Mouse (Mus musculus) Patski (cell line): ENCODE data around the gene Qsox2. TPM values are rescaled to one million over a fixed set of nuclear protein-coding genes. Genes with fewer than 3 reads are reported as not detected.

ENCODE experiments used
- ATAC-seq: fragments of 100-300 bp; one replicate; pipeline ENCODE4 v1.8.0; 2021
- CTCF ChIA-PET: fragments of 350-600 bp; sonication (Branson Sonifier 250); formaldehyde crosslinking; loops from one replicate; lab custom pipeline; 2022; ENCODE audit warnings: inconsistent platforms; lab: Charles Lee
- POLR2A ChIA-PET: fragments of 350-600 bp; sonication (Branson Sonifier 250); formaldehyde crosslinking; loops from one replicate; lab custom pipeline; 2022; ENCODE audit warnings: antibody characterized with exemption, inconsistent platforms; lab: Charles Lee
- DNase-seq: peaks from one replicate; pipeline ENCODE4 v3.0.0-alpha.2; 2011; ENCODE audit warnings: low read depth, low spot score
- H3K27me3 ChIP-seq: fragments of 371-371 bp; one replicate; pipeline ENCODE4 v1.5.1; 2021
- CTCF ChIP-seq: fragments of 100-300 bp; IDR thresholded peaks from one replicate; pipeline ENCODE4 v1.5.1; 2021
- in situ Hi-C: fragments of 300-500 bp; cut with MboI; formaldehyde crosslinking; loops from 3 replicates; pipeline ENCODE4 v1.11.1; 2018; ENCODE audit warnings: low pct_unique_long_range_greater_than_20kb, mixed read lengths
- polyA plus RNA-seq: library from polyadenylated mRNA; unstranded; gene quantifications from one replicate; pipeline ENCODE4 v1.2.3, GENCODE M21; 2021

Gene Qsox2
- polyA plus RNA-seq, 1 experiment from 2014 or later = 35.9 TPM

DNA sequence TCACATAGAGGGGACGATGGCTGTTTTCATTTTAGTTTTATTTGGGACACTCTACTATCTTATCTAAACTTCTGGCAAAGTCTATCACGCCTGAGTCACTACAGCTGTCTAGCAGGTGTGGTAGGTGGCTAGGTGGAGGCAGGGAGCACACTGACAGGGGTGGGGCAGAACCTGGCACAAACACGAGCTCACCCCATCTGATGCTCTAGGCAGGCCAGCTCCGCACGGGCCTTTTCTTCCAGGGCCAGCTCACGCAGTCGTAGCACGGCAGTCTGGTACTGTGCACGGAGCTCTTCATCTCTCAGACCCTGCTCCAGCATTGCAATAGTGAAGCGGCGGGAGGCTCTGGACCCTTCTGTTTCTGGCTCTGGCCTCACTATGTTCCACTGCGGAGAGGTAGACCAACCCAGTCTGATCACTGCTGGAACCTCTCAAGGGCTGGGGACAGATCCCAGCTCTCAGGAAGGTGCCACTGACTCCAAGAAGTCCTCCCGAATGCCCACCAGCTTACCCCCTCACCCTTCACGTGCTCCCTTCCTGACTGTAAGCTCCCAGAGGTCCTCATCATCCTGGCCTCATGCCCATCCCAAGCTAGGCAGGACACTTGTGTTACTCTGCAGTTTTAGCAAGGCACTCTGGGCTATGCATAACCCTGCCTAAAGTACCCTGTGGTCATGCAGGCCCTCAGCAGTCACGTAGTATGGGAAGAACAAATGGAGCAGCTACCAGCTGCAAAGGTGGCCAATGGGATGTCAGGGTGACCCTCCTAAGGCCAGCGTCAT, 20.2 kb upstream of the Qsox2 start:
- in situ Hi-C loops = no loop called here
- ChIA-PET POLR2A (no interaction called here), CTCF (no interaction called here)
- TF ChIP-seq CTCF = no peak
- DNase-seq (no peak), ATAC-seq (no peak)
- H3K27me3 ChIP-seq = peaks cover 14% of the 10 kb centered on the region

DNA sequence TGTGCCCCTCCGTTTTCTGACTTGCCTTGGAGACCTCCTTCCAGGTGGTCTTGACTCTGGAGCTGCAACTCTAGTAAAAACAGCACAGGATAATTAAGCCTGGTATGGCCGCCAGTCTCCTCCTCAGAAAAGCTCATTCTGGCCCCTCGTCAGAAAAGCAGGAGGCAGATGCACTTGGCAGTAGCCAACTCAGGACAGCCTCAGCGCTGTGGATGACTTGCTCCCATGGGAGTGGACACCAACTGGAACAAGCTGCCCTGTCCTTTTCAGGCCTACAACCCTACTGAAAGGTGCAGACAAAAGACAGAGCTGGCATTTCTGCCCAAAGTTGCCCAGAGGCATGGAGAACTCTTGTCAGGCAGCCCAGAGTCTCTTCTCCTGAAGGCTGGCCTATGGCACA, 17.5 kb upstream of the Qsox2 start:
- TF ChIP-seq CTCF = no peak
- no peak for DNase-seq
- ChIA-PET CTCF (no interaction called here), POLR2A (interaction anchor here (1.1 kb wide), 1 partner anchor 8 kb away, joined by 4 read pairs; no protein-coding TSS in a partner anchor)
- in situ Hi-C loops = no loop called here
- no peak for ATAC-seq
- peaks cover 24% of the 10 kb centered on the region for H3K27me3 ChIP-seq

DNA sequence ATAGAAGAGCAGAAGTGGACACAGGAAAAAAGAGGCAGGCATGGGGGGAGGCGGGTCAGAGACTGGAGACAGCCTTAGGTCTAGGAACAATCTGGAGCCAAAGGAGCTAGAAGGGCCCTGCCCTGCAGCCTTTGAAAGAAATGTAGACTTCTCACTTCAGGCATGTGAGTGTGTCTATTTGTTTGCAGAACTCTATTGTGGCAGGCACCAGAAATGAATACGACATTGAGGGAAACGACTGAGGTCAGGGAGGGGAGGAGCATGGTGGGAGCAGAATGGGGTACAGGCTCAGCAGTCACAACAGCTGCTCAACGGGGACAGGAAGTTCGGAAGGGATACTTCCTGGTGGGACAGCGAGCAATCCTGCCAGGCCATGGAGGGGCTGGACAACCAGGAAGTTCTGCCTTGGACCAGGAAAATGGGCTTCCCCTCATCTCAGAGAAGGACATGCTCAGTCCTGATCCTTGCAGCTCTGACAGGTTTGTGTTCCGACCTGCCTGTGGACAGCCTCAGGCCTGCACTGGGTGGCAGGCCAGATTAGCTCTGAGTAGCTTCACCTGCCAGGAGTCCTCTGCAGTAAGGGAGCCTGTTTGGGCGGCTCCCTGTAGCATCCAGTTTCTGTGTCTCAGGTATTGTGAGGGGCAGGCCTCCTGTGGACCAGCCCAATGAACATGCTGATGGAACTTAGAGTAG, 15.3 kb upstream of the Qsox2 start:
- CTCF ChIA-PET = no interaction called here
- no peak for TF ChIP-seq CTCF
- ATAC-seq = no peak
- in situ Hi-C loops = no loop called here
- no peak for DNase-seq
- POLR2A ChIA-PET = no interaction called here
- H3K27me3 ChIP-seq = peaks cover 24% of the 10 kb centered on the region

DNA sequence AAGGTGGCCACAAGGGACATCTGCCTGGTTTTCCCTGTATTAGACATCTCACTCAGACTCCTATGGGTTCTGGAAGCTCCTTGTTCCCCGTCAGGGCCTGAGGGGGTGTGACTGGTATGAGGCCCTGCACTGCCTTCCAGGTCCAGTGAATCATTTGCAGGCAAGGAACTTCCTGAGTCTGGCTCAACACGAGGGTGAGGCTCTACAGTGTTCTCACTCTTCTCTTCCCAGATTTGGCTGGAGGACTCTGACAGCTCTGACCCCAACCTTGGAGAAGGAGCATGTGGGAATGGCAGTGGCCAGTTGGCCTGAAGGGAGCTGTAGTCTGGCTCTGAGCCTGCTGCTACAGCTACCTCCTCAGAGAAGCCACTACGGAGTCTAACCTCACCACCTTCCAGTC, 10.2 kb upstream of the Qsox2 start:
- in situ Hi-C loops = no loop called here
- ATAC-seq (peak; percentile 5), DNase-seq (no peak)
- POLR2A ChIA-PET = interaction anchor here (0.6 kb wide), 1 partner anchor 337 kb away, joined by 3 read pairs; no protein-coding TSS in a partner anchor
- peaks cover 13% of the 10 kb centered on the region for H3K27me3 ChIP-seq
- TF ChIP-seq CTCF = no peak
- CTCF ChIA-PET = interaction anchor here (1.6 kb wide), 1 partner anchor 25 kb away, joined by 3 read pairs; no protein-coding TSS in a partner anchor

DNA sequence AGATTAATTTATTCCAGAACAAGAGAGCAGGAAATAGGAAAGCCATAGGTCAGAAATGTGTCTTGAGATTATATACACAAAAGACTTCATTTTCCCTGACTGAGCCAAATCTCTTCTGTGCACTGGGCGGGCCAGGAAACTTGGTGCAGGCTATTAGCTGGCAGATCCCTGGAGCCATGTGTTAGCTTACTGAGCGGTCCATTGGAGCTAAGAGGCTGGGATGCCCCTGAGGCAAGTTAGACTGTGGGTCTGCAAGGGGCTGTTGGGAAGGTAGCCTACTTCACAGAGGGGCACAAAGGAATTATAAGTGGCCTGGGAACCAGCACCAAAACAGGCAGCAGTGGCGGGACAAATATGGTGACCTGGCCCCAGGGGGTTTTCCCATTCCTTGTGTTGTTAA, 3.5 kb upstream of the Qsox2 start:
- no peak for ATAC-seq
- CTCF ChIA-PET = no interaction called here
- TF ChIP-seq CTCF = no peak
- DNase-seq = no peak
- peaks cover 3% of the 10 kb centered on the region for H3K27me3 ChIP-seq
- in situ Hi-C loops = no loop called here
- POLR2A ChIA-PET = no interaction called here

DNA sequence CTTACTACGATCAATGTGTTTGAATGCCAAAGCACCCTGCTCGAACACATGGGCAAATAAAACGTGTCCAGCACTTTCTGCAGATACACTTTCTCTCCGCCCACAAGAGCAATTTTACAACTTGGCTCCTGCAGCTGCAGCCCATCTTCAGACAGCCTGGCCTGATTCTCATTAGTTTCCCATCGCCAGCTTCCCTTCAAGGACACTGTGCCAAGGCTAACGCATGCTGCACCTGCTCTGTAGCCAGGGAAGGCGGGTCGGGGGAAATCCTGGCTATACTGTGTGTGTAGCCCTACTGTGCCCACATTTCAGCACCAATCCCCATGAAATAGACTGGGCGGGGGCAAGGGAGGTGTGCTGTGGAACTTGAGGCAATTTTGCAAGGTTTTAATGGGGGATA, 3.0 kb upstream of the Qsox2 start:
- CTCF ChIA-PET = no interaction called here
- ATAC-seq (no peak), DNase-seq (no peak)
- no peak for TF ChIP-seq CTCF
- H3K27me3 ChIP-seq = peaks cover 3% of the 10 kb centered on the region
- POLR2A ChIA-PET = no interaction called here
- in situ Hi-C loops = no loop called here

DNA sequence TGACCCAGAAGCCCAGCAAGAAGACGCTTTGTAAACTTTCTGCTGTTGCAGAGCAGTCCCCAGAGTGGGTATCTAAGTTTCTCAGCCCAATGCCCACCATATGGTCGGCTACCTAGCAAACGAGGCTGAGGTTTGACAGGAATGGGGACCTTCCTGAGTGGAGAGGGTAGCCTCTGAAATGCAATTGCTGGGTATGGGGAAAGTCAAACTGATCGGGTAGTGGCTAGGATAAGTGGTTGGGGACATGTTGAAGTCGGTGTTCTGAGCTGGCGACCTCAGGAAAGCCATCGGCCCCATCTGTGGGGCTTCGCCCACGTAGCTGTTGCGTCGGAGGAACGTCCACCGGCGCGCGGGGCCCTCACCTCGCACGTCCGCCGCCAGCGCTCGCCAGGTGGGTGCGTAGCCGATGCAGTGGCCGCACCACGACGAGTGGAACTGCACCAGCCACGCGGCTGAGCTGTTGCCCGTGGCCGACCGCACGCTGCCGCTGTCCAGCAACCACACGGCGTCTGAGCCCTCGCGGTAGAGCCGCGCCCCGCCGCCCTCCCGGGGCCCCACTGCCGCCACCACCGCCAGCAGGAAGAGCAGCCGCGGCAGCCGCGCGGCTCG, 540 bp downstream of the Qsox2 start:
- in situ Hi-C loops = no loop called here
- H3K27me3 ChIP-seq = no peaks in the 10 kb centered on the region
- no peak for TF ChIP-seq CTCF
- CTCF ChIA-PET = interaction anchor here (1.2 kb wide), 1 partner anchor 83 kb away, joined by 3 read pairs; no protein-coding TSS in a partner anchor
- DNase-seq (no peak), ATAC-seq (peak; percentile 24)
- POLR2A ChIA-PET = interaction anchor here (0.6 to 0.7 kb wide), 3 partner anchors 76 to 123 kb away, joined by 3 read pairs; no protein-coding TSS in a partner anchor

DNA sequence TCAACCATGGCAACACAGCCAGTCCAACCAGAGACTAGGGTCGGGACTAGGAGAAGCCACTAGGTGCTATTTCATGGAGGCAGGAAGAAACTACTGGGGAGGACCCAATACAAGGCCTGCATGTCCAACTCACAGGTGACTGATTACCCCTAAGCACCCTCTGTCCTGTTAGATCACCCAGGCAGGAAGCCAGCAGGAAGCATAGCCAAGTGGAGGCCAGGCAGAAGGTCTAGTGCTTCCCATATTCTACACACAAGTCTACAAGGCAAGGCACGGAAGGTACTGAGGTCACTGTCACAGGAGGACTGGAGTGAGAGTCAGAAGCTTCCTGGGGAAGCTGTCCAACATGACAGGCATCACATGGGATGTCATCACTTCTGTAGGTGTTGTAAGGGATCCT, 2.6 kb downstream of the Qsox2 start:
- ATAC-seq = no peak
- ChIA-PET POLR2A (no interaction called here), CTCF (no interaction called here)
- no peak for TF ChIP-seq CTCF
- in situ Hi-C loops = no loop called here
- no peak for DNase-seq
- no peaks in the 10 kb centered on the region for H3K27me3 ChIP-seq

DNA sequence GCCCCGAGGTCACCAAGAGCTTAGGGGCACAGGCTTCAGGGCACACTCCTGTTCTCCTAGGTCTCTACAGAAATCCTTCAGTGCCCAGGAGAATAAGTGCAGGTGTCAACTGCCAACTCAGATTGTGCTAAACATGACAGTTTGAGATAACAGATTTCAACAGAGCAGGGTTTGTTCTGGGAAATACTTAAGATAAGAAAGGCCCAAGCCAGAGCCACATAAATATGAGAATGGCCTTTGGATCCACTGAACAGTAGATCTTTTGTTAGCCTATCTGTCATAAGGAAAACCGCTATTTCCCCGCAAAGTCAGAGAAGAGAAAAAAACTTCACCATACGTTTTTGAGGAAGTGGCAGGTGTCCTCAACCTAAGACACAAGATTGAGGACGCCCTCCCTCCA, 3.1 kb downstream of the Qsox2 start:
- ChIA-PET POLR2A (no interaction called here), CTCF (no interaction called here)
- in situ Hi-C loops = no loop called here
- no peaks in the 10 kb centered on the region for H3K27me3 ChIP-seq
- TF ChIP-seq CTCF = no peak
- no peak for DNase-seq
- ATAC-seq = no peak

DNA sequence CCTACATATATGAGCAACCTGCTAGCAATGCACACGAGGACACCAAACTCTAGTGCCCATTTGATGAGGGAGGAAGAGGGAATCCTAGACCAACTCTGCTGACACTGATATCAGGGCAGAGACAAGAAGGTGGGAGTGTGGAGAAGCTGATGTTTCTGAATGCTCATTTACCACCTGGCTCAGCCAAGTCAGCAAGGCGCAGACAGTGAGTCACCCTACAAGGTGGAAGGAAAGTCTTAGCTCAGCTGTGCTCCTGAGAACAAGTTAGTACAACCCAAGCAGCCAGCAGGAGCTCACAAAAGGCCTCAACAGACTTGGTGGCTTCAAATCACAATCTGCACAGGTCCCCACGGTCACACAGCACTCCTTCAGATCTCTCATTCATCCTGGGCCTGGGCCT, 6.0 kb downstream of the Qsox2 start:
- ChIA-PET CTCF (interaction anchor here (1.3 kb wide), 1 partner anchor 77 kb away, joined by 3 read pairs; no protein-coding TSS in a partner anchor), POLR2A (interaction anchor here (0.7 kb wide), 1 partner anchor 90 kb away, joined by 3 read pairs; no protein-coding TSS in a partner anchor)
- in situ Hi-C loops = no loop called here
- DNase-seq = no peak
- ATAC-seq = no peak
- H3K27me3 ChIP-seq = no peaks in the 10 kb centered on the region
- TF ChIP-seq CTCF = no peak

DNA sequence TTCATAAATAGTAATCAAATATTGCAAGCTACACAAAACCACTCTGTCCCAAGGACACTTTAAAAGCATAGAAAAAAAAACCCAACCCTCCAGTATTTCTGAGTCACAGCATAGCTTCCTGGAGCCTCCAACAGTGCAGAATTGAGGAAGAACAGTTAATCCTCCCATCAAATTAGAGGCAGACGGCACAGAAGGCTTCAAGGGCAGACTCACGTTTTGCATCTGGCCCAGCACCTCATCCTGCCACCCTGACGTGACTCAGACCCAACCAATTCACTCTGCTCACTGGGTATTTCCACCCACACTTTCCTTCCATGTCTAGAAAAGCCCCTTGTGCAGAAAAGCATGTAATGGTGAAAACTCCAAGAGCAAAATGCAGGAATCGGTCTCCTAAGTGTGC, 7.1 kb downstream of the Qsox2 start:
- ChIA-PET CTCF (interaction anchor here (1.3 kb wide), 2 partner anchors 10 to 76 kb away, joined by 3 read pairs; no protein-coding TSS in a partner anchor), POLR2A (no interaction called here)
- H3K27me3 ChIP-seq = no peaks in the 10 kb centered on the region
- no peak for TF ChIP-seq CTCF
- ATAC-seq = peak; percentile 59
- DNase-seq = peak; percentile 64
- in situ Hi-C loops = no loop called here
